Mouse (Mus musculus): ENCODE results near the gene Trappc3.
A peak's percentile ranks its signal among the peaks of the same experiment; 100 is the strongest.

Trappc3 gene

GRCm38 (mm10) chr4:126277906-126278564 is 15.9 kb downstream of the Trappc3 start:
- no peak for DNase-seq (ENCODE audit: extremely low read depth, insufficient read length, low spot score)

GRCm38 (mm10) chr4:126278565-126278915 is 16.4 kb downstream of the Trappc3 start:
- DNase-seq (ENCODE audit: extremely low read depth, insufficient read length, low spot score), result no peak

DNA sequence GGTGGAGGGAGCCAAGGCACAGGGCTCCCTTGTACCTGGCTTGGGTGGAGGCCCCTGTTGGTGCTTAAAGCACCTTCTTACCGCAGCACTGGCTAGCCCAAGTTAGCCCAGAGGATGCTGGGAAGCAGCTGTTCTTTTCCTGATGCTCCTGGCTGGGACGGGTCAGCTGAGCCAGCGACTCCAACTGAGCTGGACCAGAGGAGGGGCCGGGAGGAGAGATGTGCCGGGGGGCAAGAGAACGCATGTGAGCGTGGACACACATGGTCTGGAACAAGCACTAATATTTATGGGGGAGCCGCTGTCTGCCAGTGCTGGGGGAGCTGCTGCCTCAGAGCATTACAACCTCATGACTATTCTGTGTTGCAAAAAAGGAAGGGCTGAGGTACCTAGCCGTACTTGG is 16.8 kb downstream of the Trappc3 start:
- no peak for DNase-seq (ENCODE audit: extremely low read depth, insufficient read length, low spot score)

GRCm38 (mm10) chr4:126281706-126282105 is 19.6 kb downstream of the Trappc3 start:
- no peak for DNase-seq (ENCODE audit: extremely low read depth, insufficient read length, low spot score)

- no peak for DNase-seq (ENCODE audit: extremely low read depth, insufficient read length, low spot score)
Measured at GRCm38 (mm10) chr4:126283582-126283981, 21.5 kb downstream of the Trappc3 start.

- DNase-seq (ENCODE audit: extremely low read depth, insufficient read length, low spot score), result no peak
Measured at GRCm38 (mm10) chr4:126286492-126286891, 24.4 kb downstream of the Trappc3 start, which contains the start of gene Col8a2. Col8a2 (plus strand) TSS chr4:126286793.

GRCm38 (mm10) chr4:126287302-126287995 is 25.3 kb downstream of the Trappc3 start:
- DNase-seq (ENCODE audit: extremely low read depth, insufficient read length, low spot score), result no peak

DNA sequence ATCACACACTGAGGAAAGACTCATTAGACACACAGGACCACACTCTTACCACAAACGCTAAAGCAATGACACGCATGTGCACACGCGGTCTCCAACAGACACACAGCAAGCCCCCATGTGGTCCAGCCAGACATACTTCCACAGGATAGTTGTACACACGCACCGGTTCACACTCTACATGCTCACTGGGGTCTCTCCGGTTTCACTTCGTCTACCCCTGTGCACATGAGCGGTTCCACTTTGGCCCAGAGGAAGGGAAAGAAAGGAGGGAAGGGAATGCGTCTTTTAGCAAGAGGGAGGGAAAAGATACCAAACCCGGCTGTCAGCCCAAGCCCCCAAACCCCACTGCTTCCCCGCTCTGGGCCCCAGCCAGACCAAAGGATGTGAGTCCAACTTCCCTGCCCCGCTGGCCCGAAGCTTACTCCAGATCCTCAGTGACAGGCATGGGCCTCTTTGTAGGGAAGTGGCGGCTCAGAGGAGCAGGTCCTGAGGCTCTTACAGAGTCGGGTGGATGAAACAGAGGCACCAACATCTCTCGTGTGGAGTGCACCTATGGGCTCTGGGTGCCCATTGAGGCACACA is 26.1 kb downstream of the Trappc3 start:
- DNase-seq (ENCODE audit: extremely low read depth, insufficient read length, low spot score), result no peak

DNA sequence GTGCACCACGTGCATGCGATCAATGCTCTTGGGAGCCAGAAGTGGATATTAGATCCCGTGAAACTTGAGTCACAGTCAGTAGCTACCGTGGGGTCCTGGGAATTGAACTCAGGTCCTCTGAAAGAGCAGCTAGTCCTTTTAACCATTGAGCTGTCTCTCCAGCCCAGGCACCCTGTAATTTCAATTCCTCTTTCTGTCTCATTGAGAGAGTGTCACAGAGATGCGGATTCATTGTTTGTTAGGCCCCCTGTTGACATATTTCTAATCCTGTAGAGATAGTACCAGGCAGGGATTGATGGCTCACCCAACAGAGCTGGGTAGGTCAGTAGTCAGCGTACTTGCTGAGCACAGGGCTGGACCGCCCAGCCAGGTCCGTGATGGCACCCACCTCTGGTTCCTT is 28.2 kb downstream of the Trappc3 start:
- no peak for DNase-seq (ENCODE audit: extremely low read depth, insufficient read length, low spot score)

GRCm38 (mm10) chr4:126291196-126291595 is 29.1 kb downstream of the Trappc3 start:
- DNase-seq (ENCODE audit: extremely low read depth, insufficient read length, low spot score), result no peak

DNA sequence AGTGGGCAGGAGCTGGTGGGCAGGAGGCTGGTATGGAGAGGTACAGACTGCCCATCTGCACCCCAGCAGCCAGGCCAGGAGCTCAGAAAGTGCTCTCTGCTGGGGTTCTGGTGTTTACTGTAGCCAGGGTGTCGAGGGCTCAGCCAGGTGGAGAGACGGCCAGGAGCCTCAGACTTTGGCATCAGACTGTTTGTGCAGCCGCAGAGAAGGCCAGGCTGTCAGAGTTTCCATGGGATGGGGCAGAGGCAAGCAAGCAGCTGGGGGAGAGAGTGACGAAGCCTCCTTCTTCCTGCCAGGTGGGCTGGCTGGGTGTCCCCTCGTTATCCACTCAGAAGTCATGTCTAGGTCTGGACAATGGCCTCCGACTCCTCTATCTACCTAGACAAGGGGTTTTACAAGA is 33.0 kb downstream of the Trappc3 start:
- DNase-seq (ENCODE audit: extremely low read depth, insufficient read length, low spot score), result no peak

DNA sequence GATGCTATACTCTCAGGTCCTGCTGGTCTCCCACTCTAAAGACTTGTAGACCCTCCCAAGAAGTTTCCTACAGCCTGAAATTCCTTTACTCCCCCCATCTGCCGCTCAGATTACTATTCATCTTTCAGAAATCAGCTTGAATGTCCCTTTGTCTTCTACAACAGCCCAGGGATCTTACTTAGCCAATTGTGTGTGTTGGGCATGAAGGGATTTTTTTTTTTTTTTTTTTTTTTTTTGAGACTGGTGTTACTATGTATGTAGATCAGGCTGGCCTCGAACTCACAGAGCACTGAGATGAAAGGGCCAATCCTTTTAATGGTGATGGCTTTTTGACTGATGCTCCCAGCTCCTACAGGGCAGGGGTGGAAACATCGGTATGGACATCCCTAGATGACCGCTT is 33.8 kb downstream of the Trappc3 start:
- DNase-seq (ENCODE audit: extremely low read depth, insufficient read length, low spot score), result no peak

DNA sequence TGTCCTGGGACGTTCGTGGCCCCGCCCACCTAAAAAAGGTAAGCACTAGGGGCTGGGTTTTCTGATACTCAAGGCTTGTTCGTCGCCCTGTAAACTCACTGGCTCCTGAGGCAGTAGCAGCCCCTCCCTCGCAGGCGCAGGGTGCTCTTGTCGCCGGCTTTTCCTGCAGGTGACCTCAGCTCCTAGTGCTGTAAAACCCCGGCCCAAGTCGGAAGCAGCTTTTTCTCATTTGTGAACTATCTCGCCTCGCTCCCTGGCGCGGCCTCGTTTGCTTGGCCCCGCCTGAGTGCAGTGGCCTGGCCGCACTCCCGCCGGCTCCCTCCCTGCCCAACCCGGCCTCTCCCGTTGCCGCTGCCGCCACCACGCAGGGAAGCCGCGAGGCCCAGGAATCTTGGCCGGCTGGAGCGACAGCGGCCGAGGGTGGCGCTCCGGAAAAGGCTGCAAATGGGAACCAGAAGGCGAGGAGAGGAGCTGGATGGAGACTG is 34.5 kb downstream of the Trappc3 start:
- no peak for DNase-seq (ENCODE audit: extremely low read depth, insufficient read length, low spot score)

GRCm38 (mm10) chr4:126300916-126301583 is 38.9 kb downstream of the Trappc3 start:
- DNase-seq (ENCODE audit: extremely low read depth, insufficient read length, low spot score), result peak; percentile 62

DNA sequence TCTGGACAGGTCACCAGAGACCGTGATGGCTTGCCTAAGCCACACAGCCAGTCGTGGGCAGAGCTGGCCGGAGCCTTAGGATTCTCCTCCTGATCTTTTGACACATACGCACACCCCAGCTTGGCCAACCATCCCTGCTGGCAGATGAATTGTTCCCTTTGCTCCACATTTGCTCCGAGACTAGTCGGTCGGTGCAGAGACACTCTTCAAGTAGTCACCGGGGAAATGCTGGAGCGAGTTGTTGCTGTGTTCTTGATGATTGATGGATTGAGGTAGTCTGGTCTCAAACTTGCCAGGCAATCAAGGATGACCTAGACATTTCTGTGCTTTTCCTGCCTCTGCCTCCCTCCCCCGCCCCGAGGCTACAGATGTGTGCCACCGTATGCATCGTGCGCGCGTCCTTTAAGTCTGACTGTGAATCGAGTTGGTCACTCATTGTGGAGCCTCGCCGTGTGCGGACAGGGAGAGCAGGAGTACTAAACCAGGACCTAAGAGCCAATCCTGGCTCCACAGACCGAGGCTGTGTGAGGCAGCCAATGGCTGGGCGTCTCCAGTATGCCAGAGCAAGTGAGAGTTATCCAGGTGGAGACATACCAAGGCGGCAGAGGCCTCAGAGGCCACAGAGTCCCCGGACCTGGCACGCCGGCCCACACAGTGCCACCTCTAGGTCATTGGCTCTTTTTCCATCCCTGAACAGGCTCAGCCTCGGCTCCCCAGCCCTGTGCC is 39.6 kb downstream of the Trappc3 start:
- no peak for DNase-seq (ENCODE audit: extremely low read depth, insufficient read length, low spot score)

- no peak for DNase-seq (ENCODE audit: extremely low read depth, insufficient read length, low spot score)
Measured at GRCm38 (mm10) chr4:126303877-126304276, 41.8 kb downstream of the Trappc3 start.

DNA sequence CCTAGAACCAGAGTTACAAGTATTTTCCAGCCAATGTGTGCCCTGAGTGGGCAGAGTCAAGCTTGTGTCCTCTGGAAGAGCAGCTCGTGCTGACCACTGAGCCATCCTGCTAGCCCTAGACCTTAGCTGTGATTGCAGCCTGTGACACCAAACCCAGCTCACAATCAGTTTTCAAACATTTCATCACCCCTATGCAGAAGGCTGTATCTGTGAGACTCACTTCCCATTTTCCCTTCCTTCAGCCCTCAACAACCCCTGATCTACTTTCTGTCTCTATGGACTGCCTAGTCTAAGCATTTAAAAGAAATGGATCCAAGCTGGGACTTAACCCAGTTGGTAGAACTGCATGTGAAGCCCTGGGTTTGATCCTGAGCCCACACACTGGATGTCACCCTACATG is 43.3 kb downstream of the Trappc3 start:
- DNase-seq (ENCODE audit: extremely low read depth, insufficient read length, low spot score), result no peak

DNA sequence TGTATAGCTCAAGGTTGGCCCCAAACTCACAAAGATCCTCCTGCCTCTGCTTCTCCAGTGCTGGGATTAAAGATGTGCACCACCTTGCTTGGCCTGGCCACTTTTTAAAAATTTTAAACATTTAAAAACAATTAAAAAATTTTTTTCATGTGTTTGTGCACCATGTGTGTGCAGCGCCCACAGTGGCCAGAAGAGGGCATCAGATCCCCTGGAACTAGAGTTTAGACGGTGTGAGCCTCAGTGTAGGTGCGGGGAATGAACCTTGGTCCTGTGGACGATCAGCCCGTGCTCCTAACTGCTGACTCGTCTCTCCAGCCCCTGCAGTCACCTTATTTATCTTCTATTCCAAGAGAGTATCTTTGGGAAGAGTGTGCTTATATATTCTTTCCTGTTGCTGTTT is 43.9 kb downstream of the Trappc3 start:
- DNase-seq (ENCODE audit: extremely low read depth, insufficient read length, low spot score), result no peak

- DNase-seq (ENCODE audit: extremely low read depth, insufficient read length, low spot score), result no peak
Measured at GRCm38 (mm10) chr4:126306827-126307226, 44.7 kb downstream of the Trappc3 start.

- DNase-seq (ENCODE audit: extremely low read depth, insufficient read length, low spot score), result no peak
Measured at GRCm38 (mm10) chr4:126309211-126309921, 47.2 kb downstream of the Trappc3 start.
